Mouse (Mus musculus): ENCODE measurements around the gene Kremen1. TPM values are rescaled to one million over a fixed set of nuclear protein-coding genes. Genes with fewer than 3 reads are reported as not detected.

Kremen1 gene
- polyA plus RNA-seq, 1 experiment from 2014 or later: 13.3 TPM

DNA sequence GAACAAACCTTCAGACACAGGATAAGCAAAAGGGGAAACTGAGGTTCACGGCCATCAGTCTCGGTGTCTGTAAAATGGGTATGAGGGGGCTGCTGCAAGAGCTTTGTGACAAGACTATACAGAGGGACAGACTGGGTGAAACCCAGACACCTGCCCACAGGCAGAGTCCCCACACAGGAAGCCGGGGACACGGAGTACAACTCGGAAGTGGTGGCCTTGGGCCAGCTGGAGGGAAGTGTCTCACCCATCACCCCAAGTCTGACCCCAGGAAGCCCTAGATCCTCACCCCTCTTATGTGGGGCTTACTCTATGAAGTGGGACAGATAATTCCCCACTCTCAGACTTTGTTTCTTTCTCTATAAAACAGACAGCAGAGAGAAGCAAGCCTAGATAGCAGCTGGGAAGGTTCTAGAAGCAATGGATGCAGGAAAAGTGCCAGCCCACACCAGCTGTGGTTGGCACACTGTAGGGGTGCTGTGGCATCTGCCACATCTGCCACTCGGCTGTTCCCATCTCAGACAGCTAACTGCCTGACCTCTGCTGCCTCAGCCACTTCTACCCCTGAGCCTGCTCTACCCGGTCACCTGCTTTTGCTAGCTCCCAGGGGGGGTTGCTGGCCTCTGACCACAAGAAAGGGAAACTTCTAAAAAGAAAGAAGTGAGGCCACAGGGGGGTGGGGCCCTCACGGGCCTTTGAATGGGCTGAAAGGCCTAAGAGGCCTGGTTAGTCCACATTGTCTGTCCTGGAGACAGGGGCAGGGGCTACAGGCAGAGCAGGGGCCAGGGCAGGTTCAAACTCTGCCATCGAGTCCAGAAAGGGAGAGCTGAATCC lies 110.7 kb downstream of the Kremen1 start:
- no peaks in the 10 kb centered on the region for H3K9me3 ChIP-seq (ENCODE audit: low read length)
- no peak overlapping the region for H3K4me3 ChIP-seq (ENCODE audit: low read depth, low read length)
- 60% methylated on average over 9 of the region's 9 CpGs for WGBS
- DNase-seq (ENCODE audit: low spot score) (no peak), ATAC-seq (no peak)
- no peak overlapping the region for H3K4me2 ChIP-seq (replicated peaks; ENCODE audit: low read depth, low read length)
- TF ChIP-seq EP300 (IDR thresholded peaks at IDR 0.05): no peak
- no peaks in the 10 kb centered on the region for H3K36me3 ChIP-seq (ENCODE audit: insufficient read depth, low read length)
- peaks cover 18% of the 10 kb centered on the region; the same call in 1 of the 2 replicates for H3K4me1 ChIP-seq (ENCODE audit: insufficient read depth, low read depth, low read length)
- no peaks in the 10 kb centered on the region for H3K27me3 ChIP-seq (replicated peaks; ENCODE audit: insufficient read depth, low read length)
- no peak overlapping the region for H3K9ac ChIP-seq (replicated peaks; ENCODE audit: low read depth)
- H3K27ac ChIP-seq (ENCODE audit: low read length): no peak overlapping the region; the same call in 1 of the 2 replicates

DNA sequence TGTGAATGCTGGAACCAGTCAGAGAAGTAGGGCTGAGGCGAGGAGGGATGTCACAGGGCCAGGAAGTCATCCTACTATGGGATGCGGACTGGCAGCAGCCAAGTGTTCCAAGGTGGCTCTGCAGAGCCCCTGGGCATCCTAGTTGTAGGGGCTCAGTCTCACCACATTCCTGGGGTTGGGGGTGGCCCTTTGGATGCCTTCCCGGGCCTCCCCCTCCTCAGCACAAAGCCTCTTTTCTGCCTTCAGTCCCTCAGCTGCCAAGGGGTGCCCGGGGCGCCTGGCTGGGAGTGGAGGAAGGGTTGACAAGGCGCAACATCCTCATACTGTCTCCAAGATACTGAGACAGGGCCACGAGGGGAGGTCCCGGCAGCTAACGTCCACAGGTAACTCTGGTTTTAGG lies 111.4 kb downstream of the Kremen1 start:
- H3K4me3 ChIP-seq (ENCODE audit: low read depth, low read length): no peak overlapping the region
- DNase-seq (ENCODE audit: low spot score) (no peak), ATAC-seq (no peak)
- H3K9ac ChIP-seq (replicated peaks; ENCODE audit: low read depth): no peak overlapping the region
- no peaks in the 10 kb centered on the region for H3K36me3 ChIP-seq (ENCODE audit: insufficient read depth, low read length)
- no peaks in the 10 kb centered on the region for H3K9me3 ChIP-seq (ENCODE audit: low read length)
- H3K27ac ChIP-seq (ENCODE audit: low read length): no peak overlapping the region
- no peak overlapping the region for H3K4me2 ChIP-seq (replicated peaks; ENCODE audit: low read depth, low read length)
- TF ChIP-seq EP300 (IDR thresholded peaks at IDR 0.05) (no peak), CTCF (IDR thresholded peaks at IDR 0.05) (no peak)
- WGBS: 67% methylated on average over 8 of the region's 9 CpGs
- H3K4me1 ChIP-seq (ENCODE audit: insufficient read depth, low read depth, low read length): peaks cover 13% of the 10 kb centered on the region; the same call in 1 of the 2 replicates
- H3K27me3 ChIP-seq (replicated peaks; ENCODE audit: insufficient read depth, low read length): no peaks in the 10 kb centered on the region

DNA sequence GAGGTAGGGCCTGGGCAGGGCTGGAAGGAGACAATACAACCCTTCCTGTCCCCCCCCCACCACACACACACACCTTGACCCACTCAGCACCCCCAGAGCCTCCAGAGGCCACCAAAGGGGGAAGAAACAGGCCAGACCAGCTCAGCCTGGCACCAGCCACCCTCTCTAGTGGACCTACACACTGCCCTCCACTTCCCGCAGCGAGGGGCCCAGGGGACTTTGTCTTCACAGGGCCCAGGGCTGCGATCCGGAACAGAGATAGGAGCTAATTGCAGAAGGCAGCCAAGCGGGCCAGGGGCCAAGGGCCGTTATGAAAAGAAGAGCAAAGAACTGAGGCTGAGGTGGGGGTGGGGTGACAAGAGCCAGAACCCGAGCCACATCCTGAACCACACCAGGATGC lies 112.1 kb downstream of the Kremen1 start:
- peaks cover 9% of the 10 kb centered on the region; the same call in 1 of the 2 replicates for H3K4me1 ChIP-seq (ENCODE audit: insufficient read depth, low read depth, low read length)

DNA sequence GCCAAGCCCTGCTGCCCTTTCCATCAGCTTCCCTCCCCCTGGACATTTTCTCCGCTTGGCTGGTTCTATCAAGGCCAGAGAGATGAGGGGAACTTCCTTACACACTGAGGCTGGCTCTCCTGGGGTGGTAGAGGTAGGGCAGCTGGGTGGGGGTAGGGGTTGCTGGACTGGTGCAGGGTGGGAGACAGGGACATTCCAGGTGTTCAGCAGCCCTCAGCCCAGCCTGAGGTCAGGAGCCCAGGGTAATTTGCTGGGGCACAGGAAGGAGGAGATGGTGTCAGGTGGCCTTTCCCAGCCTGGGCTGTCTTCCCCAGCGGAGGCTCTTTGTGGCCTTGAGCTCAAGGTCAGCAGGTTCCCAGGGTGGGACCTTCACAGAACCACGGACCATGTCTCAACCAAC lies 115.8 kb downstream of the Kremen1 start:
- ATAC-seq: no peak
- H3K9ac ChIP-seq (replicated peaks; ENCODE audit: low read depth): no peak overlapping the region
- TF ChIP-seq EP300 (IDR thresholded peaks at IDR 0.05) (no peak), CTCF (IDR thresholded peaks at IDR 0.05) (no peak)
- H3K27me3 ChIP-seq (replicated peaks; ENCODE audit: insufficient read depth, low read length): no peaks in the 10 kb centered on the region
- no peak overlapping the region for H3K4me2 ChIP-seq (replicated peaks; ENCODE audit: low read depth, low read length)
- no peak overlapping the region for H3K27ac ChIP-seq (ENCODE audit: low read length)
- no peak overlapping the region for H3K4me3 ChIP-seq (ENCODE audit: low read depth, low read length)
- 89% methylated on average over 3 of the region's 3 CpGs for WGBS
- no peaks in the 10 kb centered on the region for H3K9me3 ChIP-seq (ENCODE audit: low read length)
- no peaks in the 10 kb centered on the region for H3K36me3 ChIP-seq (ENCODE audit: insufficient read depth, low read length)
- no peak for DNase-seq (ENCODE audit: low spot score)
- peaks cover 5% of the 10 kb centered on the region; the same call in 1 of the 2 replicates for H3K4me1 ChIP-seq (ENCODE audit: insufficient read depth, low read depth, low read length)

More for the DNA sequence above, 112.1 kb downstream of the Kremen1 start:
- 10% methylated on average over 7 of the region's 7 CpGs for WGBS
- peak; percentile 37 for ATAC-seq
- TF ChIP-seq CTCF (IDR thresholded peaks at IDR 0.05): no peak
- no peak for TF ChIP-seq EP300 (IDR thresholded peaks at IDR 0.05)
- Histone ChIP-seq H3K4me2 (replicated peaks; ENCODE audit: low read depth, low read length) (0 out of 2 replicates have a peak overlapping the region, but pooled peaks have one; percentile 2), H3K36me3 (ENCODE audit: insufficient read depth, low read length) (no peaks in the 10 kb centered on the region), H3K27me3 (replicated peaks; ENCODE audit: insufficient read depth, low read length) (no peaks in the 10 kb centered on the region), H3K9ac (replicated peaks; ENCODE audit: low read depth) (no peak overlapping the region), H3K9me3 (ENCODE audit: low read length) (no peaks in the 10 kb centered on the region), H3K27ac (ENCODE audit: low read length) (peak overlapping the region; percentile 27; the same call in 1 of the 2 replicates), H3K4me3 (ENCODE audit: low read depth, low read length) (no peak overlapping the region)
- peak; percentile 65 for DNase-seq (ENCODE audit: low spot score)

DNA sequence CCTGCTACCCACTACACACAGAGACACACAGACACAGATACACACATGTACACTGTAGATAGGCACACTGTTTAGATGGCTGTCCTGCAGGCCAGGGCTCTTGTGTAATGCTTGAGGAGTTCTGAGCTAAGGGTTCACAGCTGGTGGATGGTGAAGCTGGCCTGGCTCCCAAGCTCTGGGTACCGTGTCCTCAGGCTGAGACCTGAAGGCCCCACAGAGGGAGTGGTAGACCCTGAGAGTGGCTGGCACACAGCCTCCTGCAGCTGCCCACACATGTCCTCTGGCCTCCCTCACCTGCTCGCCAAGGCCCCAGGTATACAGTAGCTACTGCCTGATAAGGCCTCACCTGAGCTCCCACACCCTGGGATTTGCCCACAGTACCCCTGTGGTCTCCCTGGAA lies 119.4 kb downstream of the Kremen1 start:
- ATAC-seq (no peak), DNase-seq (ENCODE audit: low spot score) (peak; percentile 40)
- Histone ChIP-seq H3K9ac (replicated peaks; ENCODE audit: low read depth) (no peak overlapping the region), H3K27me3 (replicated peaks; ENCODE audit: insufficient read depth, low read length) (no peaks in the 10 kb centered on the region), H3K36me3 (ENCODE audit: insufficient read depth, low read length) (no peaks in the 10 kb centered on the region), H3K27ac (ENCODE audit: low read length) (no peak overlapping the region), H3K4me3 (ENCODE audit: low read depth, low read length) (no peak overlapping the region), H3K4me2 (replicated peaks; ENCODE audit: low read depth, low read length) (no peak overlapping the region), H3K4me1 (ENCODE audit: insufficient read depth, low read depth, low read length) (peaks cover 19% of the 10 kb centered on the region), H3K9me3 (ENCODE audit: low read length) (no peaks in the 10 kb centered on the region)
- TF ChIP-seq CTCF (IDR thresholded peaks at IDR 0.05) (no peak), EP300 (IDR thresholded peaks at IDR 0.05) (no peak)
- WGBS: 47% methylated on average over 2 of the region's 2 CpGs

Other genes with a start within 250 kb of the Kremen1 start
- 2.3 and 2.5 TPM in 2 replicates for gene Rasl10a, start 203.4 kb downstream of the Kremen1 start, polyA plus RNA-seq (2015; fragmentation: Nextera tagmentation; extraction: Ambion mirVana)
- gene Gas2l1, start 196.2 kb downstream of the Kremen1 start, polyA plus RNA-seq (2015; fragmentation: Nextera tagmentation; extraction: Ambion mirVana): 31.2 and 33.3 TPM in 2 replicates
- 17.0 and 19.4 TPM in 2 replicates for gene Rhbdd3, start 162.6 kb downstream of the Kremen1 start, polyA plus RNA-seq (2015; fragmentation: Nextera tagmentation; extraction: Ambion mirVana)
- gene Ewsr1, start 162.3 kb downstream of the Kremen1 start, polyA plus RNA-seq (2015; fragmentation: Nextera tagmentation; extraction: Ambion mirVana): 274 and 290 TPM in 2 replicates
- 63.3 and 67.5 TPM in 2 replicates for gene Emid1, start 109.3 kb downstream of the Kremen1 start, polyA plus RNA-seq (2015; fragmentation: Nextera tagmentation; extraction: Ambion mirVana)
- gene Znrf3, start 183.3 kb upstream of the Kremen1 start, polyA plus RNA-seq (2015; fragmentation: Nextera tagmentation; extraction: Ambion mirVana): 15.4 and 16.3 TPM in 2 replicates